Mouse (Mus musculus): ENCODE data around the gene Sfxn2.

- no peak for TF ChIP-seq POLR2A (IDR thresholded peaks at IDR 0.05; ENCODE audit: control insufficient read depth, extremely low read depth, insufficient read depth, low read length, poor library complexity)
- no peak for TF ChIP-seq CTCF (IDR thresholded peaks at IDR 0.05; ENCODE audit: borderline replicate concordance, control insufficient read depth, extremely low read depth, insufficient read depth, low read length, poor library complexity)
Measured at GRCm38 (mm10) chr19:46644343-46644792, 71.2 kb downstream of the Sfxn2 start.

Data from thymus, adult 2 months (tissue).